Mouse (Mus musculus) brain, embryonic 14.5 days (tissue): ENCODE results near the gene Trdmt1.

ENCODE experiments used
- CTCF ChIP-seq: fragments of 200-500 bp; IDR thresholded peaks from 2 replicates; pipeline ENCODE4 v1.5.1; 2012; ENCODE audit warnings: inconsistent platforms, mild to moderate bottlenecking, moderate library complexity, borderline replicate concordance; ENCODE audit not compliant: insufficient read depth, insufficient read length; ENCODE audit errors: extremely low read depth
- POLR2A ChIP-seq: fragments of 200-500 bp; IDR thresholded peaks from 2 replicates; pipeline ENCODE4 v1.6.1; 2012; ENCODE audit warnings: mild to moderate bottlenecking, inconsistent platforms, borderline replicate concordance; ENCODE audit not compliant: poor library complexity, insufficient read depth, insufficient read length, severe bottlenecking; ENCODE audit errors: extremely low read depth

DNA sequence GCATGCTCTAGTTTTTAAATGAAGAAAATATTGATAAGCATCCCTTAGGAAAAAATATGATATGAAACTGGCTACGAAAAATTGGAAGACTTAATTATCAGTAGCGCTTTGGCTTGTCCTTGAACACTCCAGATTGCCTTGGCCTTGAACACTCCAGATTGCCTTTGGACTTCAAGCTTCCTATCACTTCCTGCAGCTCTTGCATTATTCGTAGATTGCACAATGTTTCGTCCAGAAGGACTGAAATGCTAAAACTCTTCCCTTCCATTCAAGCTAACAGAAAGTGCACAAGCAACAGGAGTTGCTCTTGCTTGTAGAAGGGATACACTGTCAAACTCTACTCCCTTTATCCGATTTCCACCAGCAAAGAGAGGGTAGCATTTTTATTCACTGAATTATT is 14.8 kb upstream of the Trdmt1 start:
- TF ChIP-seq POLR2A (no peak), CTCF (no peak)
